Mouse (Mus musculus): ENCODE data around the gene Txndc2. TPM values are rescaled to one million over a fixed set of nuclear protein-coding genes. Genes with fewer than 3 reads are reported as not detected.
A peak's percentile ranks its signal among the peaks of the same experiment; 100 is the strongest.

Txndc2 gene
- polyA plus RNA-seq, 1 experiment = not detected

DNA sequence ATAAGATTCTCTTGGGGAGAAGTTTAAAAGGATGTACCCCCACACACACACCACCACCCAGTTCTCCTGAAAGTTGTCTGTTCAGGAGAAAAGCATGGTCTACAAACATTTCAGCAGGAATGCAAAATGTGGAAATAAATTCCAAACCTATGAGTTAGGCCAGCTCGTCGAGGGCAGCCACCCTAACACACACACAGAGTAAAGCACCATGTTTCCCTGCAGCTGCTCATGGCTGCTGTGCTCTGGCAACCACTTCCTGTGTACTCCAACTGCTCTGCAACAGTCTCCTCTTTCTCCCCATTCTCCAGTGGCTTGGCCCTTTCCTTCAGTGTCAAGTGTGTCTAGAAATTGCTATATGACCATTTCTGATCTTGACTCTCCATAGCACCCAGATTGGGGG, 16.4 kb upstream of the Txndc2 start:
- Histone ChIP-seq H3K4me1 (replicated peaks; ENCODE audit: control insufficient read depth, insufficient read depth, low read length) (peaks cover 8% of the 10 kb centered on the region), H3K4me3 (ENCODE audit: control insufficient read depth, insufficient read depth, low read length) (no peak overlapping the region), H3K27ac (ENCODE audit: control insufficient read depth, insufficient read depth, low read length) (peak overlapping the region; percentile 45; the same call in 1 of the 2 replicates), H3K36me3 (ENCODE audit: control insufficient read depth, insufficient read depth, low read length) (no peaks in the 10 kb centered on the region), H3K27me3 (ENCODE audit: control insufficient read depth, insufficient read depth, low read length) (no peaks in the 10 kb centered on the region)
- TF ChIP-seq CTCF (IDR thresholded peaks at IDR 0.05; ENCODE audit: borderline replicate concordance, control insufficient read depth, extremely low read depth, insufficient read depth, low read length, poor library complexity) (no peak), POLR2A (IDR thresholded peaks at IDR 0.05; ENCODE audit: control insufficient read depth, extremely low read depth, insufficient read depth, low read length, poor library complexity) (no peak)
- 7% methylated on average over 2 of the region's 2 CpGs for WGBS
- DNase-seq = peak; percentile 14

DNA sequence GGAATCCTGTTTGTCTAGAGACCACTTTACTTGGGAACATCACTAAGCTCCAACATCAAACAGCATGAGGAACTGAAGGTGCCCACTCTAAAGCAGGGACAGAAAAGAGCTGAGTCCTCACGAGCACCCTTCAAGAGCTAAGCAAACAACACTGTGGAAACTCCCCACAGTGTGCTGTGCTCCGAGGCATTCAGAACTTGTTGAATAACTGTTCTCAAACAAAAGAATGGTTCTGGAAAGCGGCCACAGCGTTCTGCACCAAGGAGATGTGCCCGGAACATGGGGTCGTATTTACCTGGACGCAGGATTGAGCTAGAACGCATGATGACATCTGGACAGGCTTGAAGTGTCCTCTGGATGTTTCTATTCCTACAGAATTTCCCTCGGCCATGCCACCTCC, 16.0 kb upstream of the Txndc2 start:
- Histone ChIP-seq H3K4me3 (ENCODE audit: control insufficient read depth, insufficient read depth, low read length) (no peak overlapping the region), H3K4me1 (replicated peaks; ENCODE audit: control insufficient read depth, insufficient read depth, low read length) (peaks cover 8% of the 10 kb centered on the region), H3K27ac (ENCODE audit: control insufficient read depth, insufficient read depth, low read length) (no peak overlapping the region), H3K36me3 (ENCODE audit: control insufficient read depth, insufficient read depth, low read length) (no peaks in the 10 kb centered on the region), H3K27me3 (ENCODE audit: control insufficient read depth, insufficient read depth, low read length) (no peaks in the 10 kb centered on the region)
- no peak for DNase-seq
- TF ChIP-seq CTCF (IDR thresholded peaks at IDR 0.05; ENCODE audit: borderline replicate concordance, control insufficient read depth, extremely low read depth, insufficient read depth, low read length, poor library complexity) (no peak), POLR2A (IDR thresholded peaks at IDR 0.05; ENCODE audit: control insufficient read depth, extremely low read depth, insufficient read depth, low read length, poor library complexity) (no peak)
- 96% methylated on average over 9 of the region's 9 CpGs for WGBS

DNA sequence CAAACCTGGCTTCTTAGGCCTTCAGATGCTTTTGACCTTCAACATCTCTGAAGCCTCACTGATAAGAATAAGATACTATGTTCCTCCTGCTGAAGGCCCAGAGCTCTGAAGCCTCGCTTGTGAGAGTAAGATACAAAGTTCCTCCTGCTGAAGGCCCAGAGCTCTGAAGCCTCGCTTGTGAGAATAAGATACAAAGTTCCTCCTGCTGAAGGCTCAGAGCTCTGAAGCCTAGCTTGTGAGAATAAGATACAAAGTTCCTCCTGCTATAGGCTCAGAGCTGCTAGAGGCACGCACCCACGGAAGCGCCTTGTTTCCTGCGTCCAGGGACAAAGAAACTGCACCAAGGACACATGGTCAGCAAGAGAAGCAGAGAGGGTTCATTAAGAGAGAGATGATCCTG, 14.8 kb upstream of the Txndc2 start:
- 92% methylated on average over 6 of the region's 6 CpGs for WGBS
- TF ChIP-seq POLR2A (IDR thresholded peaks at IDR 0.05; ENCODE audit: control insufficient read depth, extremely low read depth, insufficient read depth, low read length, poor library complexity) (no peak), CTCF (IDR thresholded peaks at IDR 0.05; ENCODE audit: borderline replicate concordance, control insufficient read depth, extremely low read depth, insufficient read depth, low read length, poor library complexity) (no peak)
- H3K27me3 ChIP-seq (ENCODE audit: control insufficient read depth, insufficient read depth, low read length) = no peaks in the 10 kb centered on the region
- H3K27ac ChIP-seq (ENCODE audit: control insufficient read depth, insufficient read depth, low read length) = no peak overlapping the region
- no peak for DNase-seq
- peaks cover 8% of the 10 kb centered on the region for H3K4me1 ChIP-seq (replicated peaks; ENCODE audit: control insufficient read depth, insufficient read depth, low read length)
- H3K4me3 ChIP-seq (ENCODE audit: control insufficient read depth, insufficient read depth, low read length) = no peak overlapping the region
- no peaks in the 10 kb centered on the region for H3K36me3 ChIP-seq (ENCODE audit: control insufficient read depth, insufficient read depth, low read length)

DNA sequence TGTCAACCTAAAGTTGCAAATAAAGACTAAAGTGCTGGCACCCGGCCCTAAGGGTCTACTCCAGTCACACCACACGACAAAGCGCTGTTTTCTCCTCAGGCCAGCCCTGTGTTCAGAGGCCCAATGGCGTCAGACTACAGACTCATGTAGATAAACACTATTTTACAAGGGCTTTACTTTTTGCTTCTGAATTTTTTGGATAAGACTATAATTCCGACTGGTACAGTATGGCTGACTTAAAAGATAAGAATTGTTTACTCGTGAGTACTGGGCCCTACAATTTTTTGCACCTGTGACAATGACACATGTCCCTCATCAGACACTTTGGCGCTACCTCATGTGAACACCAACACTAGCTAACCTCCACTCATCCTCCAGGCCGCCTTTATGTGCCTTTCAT, 14.1 kb upstream of the Txndc2 start:
- Histone ChIP-seq H3K27me3 (ENCODE audit: control insufficient read depth, insufficient read depth, low read length) (no peaks in the 10 kb centered on the region), H3K4me1 (replicated peaks; ENCODE audit: control insufficient read depth, insufficient read depth, low read length) (peaks cover 8% of the 10 kb centered on the region), H3K4me3 (ENCODE audit: control insufficient read depth, insufficient read depth, low read length) (no peak overlapping the region), H3K27ac (ENCODE audit: control insufficient read depth, insufficient read depth, low read length) (no peak overlapping the region), H3K36me3 (ENCODE audit: control insufficient read depth, insufficient read depth, low read length) (no peaks in the 10 kb centered on the region)
- no peak for TF ChIP-seq CTCF (IDR thresholded peaks at IDR 0.05; ENCODE audit: borderline replicate concordance, control insufficient read depth, extremely low read depth, insufficient read depth, low read length, poor library complexity)
- whole genome bisulfite sequencing = 95% methylated on average over 8 of the region's 8 CpGs
- no peak for DNase-seq

DNA sequence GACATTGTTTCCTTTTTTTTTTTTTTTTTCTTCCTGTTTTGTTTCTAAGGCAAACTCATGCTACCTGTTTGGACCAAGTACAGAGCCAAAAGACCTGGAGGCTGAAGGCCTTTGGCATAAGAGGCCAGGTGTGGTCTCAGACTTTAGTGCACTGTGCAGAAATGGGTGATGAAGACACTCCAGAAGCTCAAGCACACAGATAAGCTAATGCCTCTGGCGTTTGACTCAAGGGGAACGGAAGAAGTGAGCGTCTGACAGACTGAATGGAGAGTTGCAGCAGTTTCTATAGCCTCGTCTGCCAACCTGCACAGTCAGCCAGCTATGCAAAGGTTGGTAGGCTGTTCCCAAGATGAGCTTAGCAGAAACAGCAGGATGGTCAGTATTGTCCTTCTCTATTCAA, 13.6 kb upstream of the Txndc2 start:
- Histone ChIP-seq H3K4me1 (replicated peaks; ENCODE audit: control insufficient read depth, insufficient read depth, low read length) (peaks cover 8% of the 10 kb centered on the region), H3K4me3 (ENCODE audit: control insufficient read depth, insufficient read depth, low read length) (no peak overlapping the region), H3K27me3 (ENCODE audit: control insufficient read depth, insufficient read depth, low read length) (no peaks in the 10 kb centered on the region), H3K36me3 (ENCODE audit: control insufficient read depth, insufficient read depth, low read length) (no peaks in the 10 kb centered on the region), H3K27ac (ENCODE audit: control insufficient read depth, insufficient read depth, low read length) (no peak overlapping the region)
- no peak for DNase-seq
- no peak for TF ChIP-seq CTCF (IDR thresholded peaks at IDR 0.05; ENCODE audit: borderline replicate concordance, control insufficient read depth, extremely low read depth, insufficient read depth, low read length, poor library complexity)
- no peak for TF ChIP-seq POLR2A (IDR thresholded peaks at IDR 0.05; ENCODE audit: control insufficient read depth, extremely low read depth, insufficient read depth, low read length, poor library complexity)
- 97% methylated on average over 4 of the region's 4 CpGs for WGBS

DNA sequence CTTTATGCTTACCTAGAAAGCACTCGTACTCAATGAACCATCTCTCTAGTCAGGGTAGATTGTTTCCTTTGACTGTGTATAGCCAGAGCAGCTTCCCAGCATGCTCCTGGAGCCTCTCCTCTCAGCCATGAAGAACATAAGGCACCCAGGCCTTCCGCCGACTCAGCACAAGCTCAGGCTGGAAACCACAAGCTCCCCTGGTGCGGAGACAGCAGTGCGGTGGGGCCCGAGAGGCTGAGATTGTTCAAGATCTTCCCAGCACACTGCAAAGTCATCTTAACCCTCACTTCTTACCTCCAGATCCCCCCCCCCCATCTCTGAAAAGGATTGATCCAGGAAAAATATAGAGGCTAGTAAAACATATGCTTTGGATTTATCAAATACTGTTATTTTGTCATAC, 8.6 kb upstream of the Txndc2 start:
- WGBS = 41% methylated on average over 6 of the region's 6 CpGs

DNA sequence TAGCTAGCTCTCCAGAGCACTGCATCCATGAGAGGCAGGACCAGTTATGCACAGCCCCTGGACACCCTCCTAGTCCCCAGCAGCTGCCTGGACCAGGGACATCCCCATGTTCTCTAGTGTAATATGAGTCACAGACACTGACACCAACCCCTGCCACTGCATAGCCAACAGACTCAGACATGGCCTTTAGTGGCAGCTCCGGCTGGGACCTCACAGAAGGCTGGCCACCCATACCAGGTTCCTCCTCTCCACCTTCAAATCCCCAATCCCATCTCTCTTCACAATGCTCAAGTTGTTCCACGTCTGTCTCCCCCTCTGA, 7.2 kb upstream of the Txndc2 start:
- Histone ChIP-seq H3K4me3 (ENCODE audit: control insufficient read depth, insufficient read depth, low read length) (no peak overlapping the region), H3K27me3 (ENCODE audit: control insufficient read depth, insufficient read depth, low read length) (no peaks in the 10 kb centered on the region), H3K4me1 (replicated peaks; ENCODE audit: control insufficient read depth, insufficient read depth, low read length) (peaks cover 6% of the 10 kb centered on the region; the same call in 1 of the 2 replicates), H3K27ac (ENCODE audit: control insufficient read depth, insufficient read depth, low read length) (no peak overlapping the region), H3K36me3 (ENCODE audit: control insufficient read depth, insufficient read depth, low read length) (no peaks in the 10 kb centered on the region)
- DNase-seq = no peak
- WGBS = 97% methylated on average over 2 of the region's 2 CpGs
- TF ChIP-seq CTCF (IDR thresholded peaks at IDR 0.05; ENCODE audit: borderline replicate concordance, control insufficient read depth, extremely low read depth, insufficient read depth, low read length, poor library complexity) (no peak), POLR2A (IDR thresholded peaks at IDR 0.05; ENCODE audit: control insufficient read depth, extremely low read depth, insufficient read depth, low read length, poor library complexity) (no peak)

More for the DNA sequence above, 8.6 kb upstream of the Txndc2 start:
- H3K4me1 ChIP-seq (replicated peaks; ENCODE audit: control insufficient read depth, insufficient read depth, low read length) = peaks cover 6% of the 10 kb centered on the region; the same call in 1 of the 2 replicates
- H3K4me3 ChIP-seq (ENCODE audit: control insufficient read depth, insufficient read depth, low read length) = no peak overlapping the region
- H3K27ac ChIP-seq (ENCODE audit: control insufficient read depth, insufficient read depth, low read length) = no peak overlapping the region
- TF ChIP-seq POLR2A (IDR thresholded peaks at IDR 0.05; ENCODE audit: control insufficient read depth, extremely low read depth, insufficient read depth, low read length, poor library complexity) = no peak
- DNase-seq = no peak
- no peaks in the 10 kb centered on the region for H3K27me3 ChIP-seq (ENCODE audit: control insufficient read depth, insufficient read depth, low read length)
- no peaks in the 10 kb centered on the region for H3K36me3 ChIP-seq (ENCODE audit: control insufficient read depth, insufficient read depth, low read length)

All from thymus, adult 2 months (tissue).